Mouse (Mus musculus) ES-Bruce4 (cell line): Measurements from ENCODE around the gene Tob2.

ENCODE experiments used
- CTCF ChIP-seq: IDR thresholded peaks from one replicate; pipeline ENCODE4 v1.8.1; 2011; ENCODE audit warnings: low read depth, low read length
- EP300 ChIP-seq: IDR thresholded peaks from 2 replicates; pipeline ENCODE4 v1.6.1; 2011; ENCODE audit warnings: low read depth, low read length; ENCODE audit not compliant: insufficient read depth
- POLR2A ChIP-seq: IDR thresholded peaks from one replicate; pipeline ENCODE4 v1.8.1; 2011; ENCODE audit warnings: low read length; ENCODE audit not compliant: insufficient read depth

- TF ChIP-seq POLR2A (no peak), CTCF (no peak), EP300 (no peak)
Measured at GRCm38 (mm10) chr15:81834171-81834841, 24.3 kb downstream of the Tob2 start.
